Mouse (Mus musculus) CD4-positive, CD25-positive, alpha-beta regulatory T cell, adult 4 months (primary cell): Measurements from ENCODE around the gene Rbsn. TPM values are rescaled to one million over a fixed set of nuclear protein-coding genes. Genes with fewer than 3 reads are reported as not detected.
A peak's percentile ranks its signal among the peaks of the same experiment; 100 is the strongest.

Source experiments
- ATAC-seq: one replicate; pipeline ENCODE4 v1.8.0; 2017
- polyA plus RNA-seq, 2 experiments: library from polyadenylated mRNA; unstranded; fragments of 100-300 nt; shearing (Covaris generic); gene quantifications; one replicate each; pipeline ENCODE4 v1.2.1; 2017

Rbsn gene
- 10 to 100 TPM; 13.7 to 26.3 TPM for polyA plus RNA-seq

DNA sequence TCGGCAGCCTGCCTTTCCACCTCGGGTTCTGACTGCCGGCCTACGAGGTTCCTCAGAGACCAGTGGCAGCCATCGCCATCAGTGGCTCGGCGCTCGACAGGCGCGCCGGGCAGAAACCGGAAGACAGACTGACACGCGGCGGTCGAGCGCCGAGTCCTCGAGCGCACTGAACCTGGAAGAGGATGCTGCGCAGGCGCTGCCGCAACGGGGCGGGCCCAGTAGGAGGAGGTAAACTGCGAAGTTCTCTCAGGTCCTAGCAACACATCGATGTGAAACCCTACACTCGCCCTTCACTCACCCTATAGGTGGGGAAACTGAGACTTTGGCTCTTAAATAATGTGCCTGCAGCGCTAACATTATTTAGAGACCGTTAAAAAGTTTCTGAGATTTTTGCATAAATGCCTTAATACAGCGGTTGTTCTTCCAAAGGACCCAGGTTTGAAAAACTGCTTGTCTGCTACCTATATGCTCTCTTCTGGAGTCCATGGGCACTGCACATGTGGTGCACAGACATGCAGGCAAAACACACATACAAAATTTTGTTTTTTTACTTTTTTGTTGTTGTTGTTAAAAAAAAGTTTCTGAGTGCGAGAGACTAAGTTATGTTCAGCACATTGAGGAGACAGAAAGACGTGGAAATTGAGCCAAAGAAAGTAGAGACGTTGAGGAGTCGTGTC is at the start of gene Rbsn:
Gene Rbsn, minus strand, starts transcription at position 153 of the 677 bp plus-strand sequence.
- peak; percentile 99 for ATAC-seq

DNA sequence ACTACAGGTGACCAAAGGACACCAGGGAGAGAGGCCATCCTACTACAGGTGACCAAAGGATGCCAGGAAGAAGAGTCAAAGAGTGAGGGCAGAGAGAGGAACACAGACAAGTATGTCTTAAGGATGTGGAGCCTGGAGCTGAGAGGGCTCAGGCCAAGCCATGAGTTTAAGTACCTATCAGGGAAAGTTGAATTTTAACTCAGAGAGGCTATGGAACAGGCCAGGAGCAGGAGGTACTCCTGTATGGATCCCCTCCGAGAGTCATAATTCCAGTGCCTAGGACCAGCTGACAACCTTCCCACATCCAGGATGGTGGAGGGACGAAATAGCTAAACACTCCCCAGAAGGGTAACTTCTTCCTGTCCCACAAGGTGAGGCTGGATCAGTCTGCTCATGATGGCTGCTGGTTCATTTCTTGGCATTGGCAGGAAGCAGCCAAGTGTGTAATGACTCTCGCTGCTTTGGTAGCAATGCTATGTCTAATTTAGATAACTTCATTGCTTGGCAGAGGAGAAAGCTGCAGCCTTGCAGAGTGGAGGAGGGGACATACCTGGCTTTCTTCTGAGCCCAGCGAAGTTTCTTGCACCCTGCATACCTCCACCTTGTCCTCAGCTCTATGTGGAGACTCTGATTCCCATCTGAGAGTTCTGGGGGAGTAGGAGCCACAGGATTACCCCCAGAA is 46.6 kb upstream of the Rbsn start:
- ATAC-seq: no peak

DNA sequence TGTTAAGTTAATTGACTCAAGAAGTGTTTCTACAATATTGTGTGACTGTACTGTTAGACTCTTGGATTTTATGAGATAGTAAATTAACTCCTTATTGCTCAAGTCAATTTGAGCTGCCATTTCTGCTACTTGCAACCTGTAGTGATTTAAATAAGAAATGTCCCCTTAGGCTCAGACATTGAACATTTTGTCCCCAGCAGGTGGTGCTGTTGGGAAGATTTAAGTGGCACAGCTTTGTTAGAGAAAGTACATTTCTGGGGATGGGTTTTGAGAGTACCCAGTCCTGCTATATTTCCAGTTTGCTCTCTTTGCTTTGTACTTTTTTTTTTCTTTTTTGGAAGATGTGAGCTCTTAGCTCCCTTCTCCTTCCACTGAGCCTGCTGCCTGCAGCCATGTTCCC is 40.6 kb upstream of the Rbsn start:
- ATAC-seq: no peak

DNA sequence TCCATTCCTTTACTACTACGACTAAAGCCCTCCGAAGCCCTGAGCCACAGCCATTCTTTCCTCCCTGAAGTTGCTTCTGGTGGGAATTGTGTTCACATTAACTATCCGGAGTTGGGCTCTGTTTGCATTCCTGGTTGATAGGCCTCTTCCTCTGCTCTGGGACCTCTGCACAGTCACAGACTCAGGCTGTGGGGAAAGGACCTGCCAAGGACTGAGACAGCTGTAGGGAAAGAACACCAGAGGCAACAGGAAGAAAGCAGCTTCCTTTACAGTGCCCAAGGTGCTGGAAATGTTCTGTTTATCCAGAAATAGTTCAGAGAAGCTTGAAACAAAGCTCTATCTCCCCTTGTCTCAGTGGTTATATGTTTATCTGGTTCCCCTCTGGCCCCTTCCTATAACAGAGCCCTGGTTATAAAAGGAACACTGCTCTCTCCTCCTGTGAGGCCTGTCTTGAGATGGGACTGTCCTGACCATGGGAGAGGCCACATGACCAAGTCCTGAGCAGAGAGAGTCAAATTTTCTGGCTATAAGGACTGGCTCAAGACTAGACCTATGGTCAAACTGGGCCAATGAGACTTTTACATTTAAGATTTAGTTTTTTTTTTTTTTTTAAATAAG is 38.6 kb upstream of the Rbsn start:
- ATAC-seq: no peak

DNA sequence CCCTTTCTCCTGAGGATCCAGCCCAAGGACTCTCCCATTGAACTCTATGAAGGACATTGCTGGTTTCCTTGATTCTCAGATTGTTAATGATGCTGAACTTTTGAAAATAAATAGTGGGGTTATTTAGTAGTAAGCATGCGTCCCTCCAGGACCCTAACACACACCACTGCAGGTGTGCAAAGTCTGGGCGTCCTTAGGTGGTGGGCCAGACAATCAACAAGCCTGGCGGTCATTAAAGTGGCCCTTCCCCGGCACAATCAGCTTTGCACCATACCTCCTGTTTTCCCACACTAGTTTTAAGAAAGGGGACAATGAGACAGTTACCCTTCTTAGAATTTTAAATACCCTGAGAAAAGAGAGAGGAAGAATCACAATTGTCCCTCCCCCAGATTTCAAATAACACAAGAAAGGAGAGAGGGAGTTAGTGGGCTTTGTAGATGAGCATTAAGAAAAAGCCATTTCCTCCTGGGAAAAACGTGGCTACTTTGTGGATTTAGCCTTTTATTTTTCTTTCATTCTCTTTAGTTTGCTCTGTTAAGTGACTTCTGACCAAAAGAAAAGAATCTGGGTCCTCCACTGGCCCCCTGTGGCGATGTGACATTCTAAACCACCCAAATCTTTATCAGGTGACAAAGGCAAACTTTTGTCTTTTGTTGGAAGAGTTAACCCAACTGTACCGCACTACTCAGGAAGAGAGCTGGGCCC is 32.6 kb upstream of the Rbsn start:
- ATAC-seq: no peak

DNA sequence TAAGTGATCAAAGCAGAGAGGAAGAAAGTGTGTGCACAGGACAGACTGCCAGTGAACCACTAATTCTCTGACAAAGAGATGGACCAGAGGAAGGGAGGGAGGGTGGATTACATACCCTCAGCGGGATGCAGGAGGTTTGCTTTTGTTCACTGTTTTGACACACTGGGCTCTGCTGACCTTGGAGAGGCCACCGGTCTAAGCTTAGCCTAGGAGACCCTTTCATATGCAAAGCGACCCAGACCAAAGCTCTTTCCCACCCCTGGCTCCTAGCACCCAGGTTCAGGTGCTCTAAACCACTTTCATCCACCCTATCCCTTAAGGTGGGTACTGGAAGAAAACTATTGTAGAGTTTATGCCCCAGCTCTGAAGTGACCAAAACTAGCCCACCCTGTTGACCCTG is 31.6 kb upstream of the Rbsn start:
- ATAC-seq: no peak

DNA sequence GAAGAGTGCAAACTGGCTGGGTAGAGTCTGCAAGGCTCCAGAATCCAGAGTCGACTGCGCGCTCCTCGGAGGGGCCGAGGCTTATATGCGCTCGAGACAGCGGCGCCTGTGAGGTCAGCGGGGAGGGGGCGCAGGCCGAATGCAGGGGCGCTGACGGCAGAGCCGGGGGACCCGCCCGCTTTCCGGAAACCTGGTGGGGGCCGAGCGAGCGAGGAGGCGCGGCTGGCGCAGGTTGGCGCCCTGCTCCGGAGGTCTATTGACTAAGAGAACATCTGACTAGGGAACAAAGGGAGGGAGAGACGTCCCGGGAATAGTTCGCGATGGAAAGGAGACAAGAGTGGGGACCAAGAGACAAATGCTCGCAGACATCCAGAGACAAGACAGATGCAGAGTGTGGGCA is 29.9 kb upstream of the Rbsn start, which contains the start of gene Trh:
Gene Trh, minus strand, starts transcription at position 60 of the 400 bp plus-strand sequence.
- ATAC-seq: no peak

DNA sequence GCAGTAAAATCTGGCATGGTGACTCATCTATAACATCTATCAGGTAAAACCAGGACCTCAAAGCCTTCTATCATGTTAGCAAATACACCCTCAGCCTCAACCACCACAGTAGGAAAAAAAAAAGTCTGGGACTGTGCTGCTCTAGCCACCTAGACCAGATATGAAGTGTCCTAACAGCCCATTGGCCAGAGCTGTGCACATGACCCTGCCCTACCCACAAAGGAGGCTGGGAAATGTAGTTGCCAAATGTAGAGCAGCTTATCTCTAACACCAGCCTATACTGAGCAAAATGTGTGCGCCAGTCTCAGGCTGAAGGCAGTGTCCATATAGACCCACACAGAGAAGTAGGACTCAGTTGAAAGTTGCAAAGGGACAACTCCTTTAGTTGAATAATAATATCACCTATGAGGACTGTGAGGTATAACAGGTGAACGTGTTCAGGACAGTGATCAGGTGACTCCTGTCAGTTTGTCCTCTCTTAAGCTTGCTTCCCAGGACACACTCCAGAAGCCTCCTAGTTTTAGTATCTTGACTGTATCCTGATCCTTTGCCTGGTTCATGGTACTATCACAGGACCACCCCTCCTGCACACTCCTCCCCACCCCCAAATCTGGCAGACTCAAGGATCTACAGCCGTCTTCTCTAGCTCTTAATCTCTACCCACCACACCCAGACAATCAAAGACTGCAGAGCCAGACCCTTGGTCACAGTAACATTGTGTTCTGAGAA is 26.6 kb upstream of the Rbsn start:
- peak; percentile 81 for ATAC-seq

DNA sequence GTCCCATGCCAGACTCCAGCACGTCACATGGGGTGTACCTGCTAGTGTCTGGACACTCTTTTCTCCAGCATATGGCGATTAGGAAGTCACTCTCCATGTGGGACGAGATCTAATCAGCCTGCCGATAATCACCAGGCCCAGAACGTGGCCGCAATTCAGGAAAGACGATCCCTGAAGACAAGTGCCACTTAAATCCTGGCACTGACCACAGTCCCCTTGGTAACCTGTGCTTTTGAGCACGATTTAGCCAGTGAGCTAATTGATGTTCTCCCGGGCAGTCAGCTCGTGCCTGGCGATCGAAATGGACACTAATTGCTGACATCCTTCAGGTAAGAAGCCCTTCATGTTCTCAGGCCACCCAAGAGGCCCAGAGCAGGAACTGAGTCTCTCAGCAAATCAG is 20.3 kb upstream of the Rbsn start:
- ATAC-seq: no peak

DNA sequence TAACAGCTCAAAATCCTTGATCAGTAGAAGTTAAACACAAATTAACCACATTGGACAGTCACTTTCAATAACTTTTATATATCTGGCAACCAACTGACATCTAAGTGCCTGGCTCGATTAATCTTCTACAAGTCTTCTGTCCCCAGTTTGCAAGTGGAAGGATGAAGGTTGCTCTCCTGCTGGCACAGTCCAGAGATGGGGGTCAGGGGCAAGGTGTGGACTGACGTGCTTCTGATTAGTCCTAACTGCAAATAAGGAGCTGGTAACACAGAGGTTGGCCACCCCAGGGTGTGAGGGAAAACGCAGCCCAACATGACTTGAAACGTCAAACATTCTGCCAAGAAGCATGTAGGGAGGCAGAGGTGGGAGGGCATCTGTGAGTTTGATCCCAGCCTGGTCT is 17.0 kb upstream of the Rbsn start:
- no peak for ATAC-seq

DNA sequence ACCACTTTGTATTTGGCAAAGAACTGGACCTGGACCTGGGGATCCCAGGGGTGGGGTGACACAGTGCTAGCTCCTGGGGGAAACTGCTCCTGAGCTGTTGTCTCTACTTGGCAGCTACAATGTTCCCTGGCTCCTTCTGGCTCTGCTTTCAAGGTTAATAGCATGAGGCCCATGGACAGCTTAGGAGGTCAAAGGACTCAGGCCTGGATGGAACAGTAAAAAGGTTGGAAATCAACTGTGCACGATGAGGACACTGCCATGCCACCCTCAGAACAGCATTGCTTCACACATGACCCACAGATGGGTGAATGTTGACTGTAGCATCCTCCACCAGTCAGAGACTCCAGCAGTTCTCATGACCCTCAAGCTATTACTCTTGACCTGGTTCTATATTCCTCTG is 16.6 kb upstream of the Rbsn start:
- no peak for ATAC-seq

DNA sequence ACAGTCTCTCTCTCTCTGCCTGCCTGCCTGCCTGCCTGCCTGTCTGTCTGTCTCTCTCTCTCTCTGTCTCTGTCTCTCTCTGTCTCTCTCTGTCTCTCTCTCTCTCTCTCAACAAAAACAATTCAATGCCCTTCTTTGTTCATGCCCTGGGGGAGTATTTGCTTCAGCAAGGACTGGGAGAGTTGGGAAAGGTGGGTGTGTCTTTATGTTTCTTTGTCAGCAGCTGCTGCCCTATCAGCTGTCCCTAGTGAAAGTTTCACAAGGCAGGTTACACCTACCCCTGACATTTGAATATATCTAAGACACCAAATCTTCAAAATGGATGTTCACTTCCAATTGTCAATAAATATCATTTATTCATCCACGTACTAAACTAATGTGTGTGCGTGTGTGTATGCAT is 14.9 kb upstream of the Rbsn start:
- no peak for ATAC-seq

DNA sequence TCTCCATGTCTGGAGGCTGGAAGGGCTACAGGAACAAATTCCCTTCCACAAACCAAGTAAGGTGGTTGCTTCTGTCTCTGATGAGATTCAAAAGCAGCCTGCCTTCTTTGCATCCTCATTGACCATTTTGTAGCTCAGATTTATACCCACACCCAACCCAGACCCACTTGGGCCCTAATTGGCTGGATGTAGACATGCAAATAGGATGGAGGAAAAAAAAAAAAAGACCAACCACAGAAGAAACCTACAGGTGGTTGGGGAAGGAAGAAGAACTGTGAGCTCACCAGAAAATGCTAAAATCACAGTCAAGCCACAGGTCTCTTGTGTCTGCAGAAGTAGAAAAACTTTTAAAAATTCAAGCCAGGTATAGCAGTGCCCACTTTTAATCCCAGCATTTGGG is 14.4 kb upstream of the Rbsn start:
- ATAC-seq: no peak

DNA sequence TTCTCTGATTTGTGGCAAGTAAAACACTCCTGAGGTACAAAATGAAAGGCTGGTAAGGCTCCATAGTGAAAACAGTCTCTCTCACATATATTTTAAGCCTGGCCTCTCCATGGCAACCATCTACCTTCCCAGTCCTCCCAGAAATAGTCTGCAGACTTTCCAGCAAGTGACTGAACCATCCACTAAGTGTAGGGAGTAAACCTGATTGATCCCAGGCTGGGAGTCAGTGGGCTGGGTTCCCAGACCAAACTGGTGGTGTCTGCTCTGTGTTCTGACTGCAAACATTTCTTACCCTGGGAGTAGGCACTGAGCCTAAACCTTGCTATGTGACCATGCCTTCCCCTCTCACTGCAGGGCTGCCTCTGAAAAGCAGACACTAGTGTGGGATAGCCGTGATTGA is 10.3 kb upstream of the Rbsn start:
- ATAC-seq: no peak

DNA sequence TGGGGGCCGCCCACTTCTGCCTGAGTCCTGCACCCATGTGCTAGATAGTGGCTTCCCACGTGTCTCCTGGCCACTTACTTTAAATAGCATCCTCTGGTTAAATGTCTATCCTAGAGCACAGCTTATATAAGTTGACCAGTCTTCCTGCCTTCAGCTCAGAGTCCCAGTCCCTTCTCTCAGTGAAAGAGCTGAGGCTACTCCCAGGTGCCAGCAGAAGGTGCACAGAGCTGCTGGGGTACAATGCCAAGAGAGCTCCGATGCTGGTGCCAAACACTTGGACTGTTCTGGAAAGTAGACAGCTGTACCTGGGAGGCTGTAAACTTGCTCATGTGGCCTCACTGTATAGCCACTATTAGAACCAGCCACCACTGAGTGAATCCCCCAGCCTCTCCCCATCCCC is 7.3 kb upstream of the Rbsn start:
- ATAC-seq: no peak

DNA sequence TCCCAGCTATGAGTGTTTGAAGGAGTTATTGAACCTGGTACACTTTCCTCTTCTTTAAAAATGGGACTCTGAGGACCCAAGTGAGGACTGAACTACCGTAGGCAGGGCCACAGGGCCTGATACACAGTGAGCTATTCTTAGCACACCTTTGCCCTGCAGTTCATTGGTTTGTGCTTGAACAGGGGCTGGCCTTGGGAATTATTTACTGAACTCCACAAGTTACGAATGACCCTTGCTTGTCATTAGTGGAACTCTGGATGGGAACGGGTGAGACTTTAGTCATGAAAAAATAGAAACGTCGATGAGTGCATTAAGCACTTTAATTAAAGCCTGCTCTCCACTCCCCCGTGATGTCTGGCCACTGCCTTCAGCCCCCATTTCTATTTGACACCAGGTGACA is 6.9 kb upstream of the Rbsn start:
- ATAC-seq: no peak

DNA sequence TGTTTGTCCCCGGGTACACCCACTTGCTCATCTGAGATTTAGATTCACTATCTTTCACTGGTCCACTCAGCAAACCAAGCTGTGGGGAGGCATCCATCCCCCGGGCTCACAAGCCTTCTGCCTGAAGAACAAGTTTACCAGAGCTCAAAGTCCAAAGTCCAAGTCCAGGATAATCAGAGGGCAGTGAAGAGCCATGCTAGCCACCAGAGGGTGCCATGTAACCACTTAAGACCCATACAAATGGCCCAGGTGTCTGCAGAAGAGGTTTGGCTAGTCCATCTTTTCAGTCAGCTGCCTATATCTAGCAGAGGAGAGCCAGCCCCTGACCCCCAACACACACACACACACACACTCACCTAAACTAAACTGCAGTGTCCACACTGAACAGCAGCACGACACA is 4.7 kb upstream of the Rbsn start:
- no peak for ATAC-seq

DNA sequence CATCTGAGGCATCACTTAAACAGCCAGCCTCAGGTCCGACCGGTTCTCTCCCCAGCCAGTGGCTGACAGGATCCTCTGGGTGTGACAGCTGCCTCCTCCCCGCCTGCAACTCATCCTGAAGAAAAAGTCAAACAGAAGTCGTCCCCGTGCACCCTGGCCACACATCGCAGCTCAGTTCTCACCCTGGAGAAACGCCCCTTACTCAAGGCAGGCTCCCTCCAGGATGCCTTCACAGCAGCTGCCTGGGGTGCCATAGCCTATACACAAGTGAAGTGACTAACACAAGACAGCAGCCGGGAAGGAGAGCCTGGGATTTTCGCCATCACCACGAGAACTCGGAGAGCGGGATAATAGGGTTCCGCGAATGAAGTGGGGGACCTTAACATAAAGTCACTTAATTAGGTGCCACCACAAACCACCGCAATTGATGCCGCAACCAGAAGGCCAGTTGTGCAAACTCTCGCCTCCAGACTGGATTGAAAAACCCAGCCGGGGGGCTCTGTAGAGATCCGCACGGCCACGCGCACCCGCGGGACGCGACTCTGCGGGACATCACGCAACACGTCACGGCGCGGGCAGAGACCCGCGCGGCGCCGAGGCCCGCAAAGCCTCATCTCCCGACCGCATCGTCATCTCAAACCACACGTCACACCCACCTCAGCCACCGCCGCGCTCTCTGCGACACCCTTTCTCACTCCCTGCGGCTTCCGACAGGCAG is 511 bp downstream of the Rbsn start:
- ATAC-seq: peak; percentile 33

DNA sequence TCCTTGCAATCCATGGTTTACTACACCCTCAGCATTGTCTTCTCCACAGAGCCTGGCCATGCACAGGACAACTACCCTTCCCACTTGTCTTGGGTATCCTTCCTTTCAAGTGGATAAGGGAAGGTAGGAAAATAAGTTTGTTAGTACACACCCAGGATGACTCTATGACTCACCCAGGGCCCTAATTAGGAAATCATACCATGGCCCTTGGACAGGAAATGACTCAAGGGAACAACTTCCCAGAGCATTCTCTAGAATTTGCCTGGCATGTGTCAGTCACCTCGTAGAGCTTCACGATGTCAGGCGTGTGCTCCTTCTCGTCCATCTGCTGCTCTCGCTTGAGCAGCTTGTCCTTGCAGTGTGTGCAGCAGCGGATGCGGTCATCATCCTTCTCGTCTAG is 15.3 kb downstream of the Rbsn start:
- ATAC-seq: no peak

DNA sequence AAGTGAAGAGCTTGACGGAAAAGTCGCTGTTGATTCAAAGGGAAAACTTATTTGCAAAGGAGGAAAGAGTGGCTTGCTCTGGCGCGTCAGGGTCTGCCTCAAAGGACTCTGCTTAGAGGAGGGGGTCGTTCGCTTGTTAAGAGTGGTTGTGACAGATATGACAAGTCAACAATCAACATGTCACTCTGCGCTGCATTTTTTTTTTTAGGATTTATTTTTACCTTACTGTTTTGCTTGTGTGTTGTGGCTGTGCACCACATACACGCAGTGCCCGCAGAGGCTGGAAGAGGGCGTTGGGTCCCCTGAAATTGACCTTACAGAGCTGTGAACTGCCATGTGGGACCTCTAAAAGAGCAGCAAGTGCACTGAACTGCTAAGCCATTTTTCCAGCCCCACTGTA is 30.5 kb downstream of the Rbsn start:
- peak; percentile 40 for ATAC-seq

DNA sequence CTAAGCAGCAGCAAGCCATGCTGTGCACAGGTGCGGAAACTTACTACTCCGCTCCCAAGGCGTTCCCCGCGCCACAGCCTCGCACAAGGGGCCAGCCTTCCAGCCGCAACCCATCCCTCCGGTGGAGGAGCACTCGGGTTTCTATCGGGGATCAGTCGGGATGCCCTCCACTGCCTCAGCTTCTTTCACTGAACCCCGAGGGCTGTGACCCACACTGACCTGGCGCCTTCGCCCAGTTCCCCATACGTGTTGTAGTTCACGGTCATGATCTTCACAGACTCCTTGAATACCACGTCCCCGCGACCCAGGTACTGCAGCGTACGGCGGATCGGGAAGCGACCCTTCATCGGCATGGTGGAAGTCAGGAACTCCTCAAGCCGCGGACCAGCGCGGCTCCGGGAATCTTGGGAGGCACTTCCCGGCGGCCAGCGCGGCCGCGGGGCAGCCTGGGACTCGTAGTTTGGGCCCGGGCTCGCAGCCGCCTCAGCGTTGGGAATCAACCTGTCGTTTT is 31.0 kb downstream of the Rbsn start, which contains the start of gene Mrps25:
Gene Mrps25, minus strand, starts transcription at position 413 of the 511 bp plus-strand sequence.
- peak; percentile 77 for ATAC-seq

DNA sequence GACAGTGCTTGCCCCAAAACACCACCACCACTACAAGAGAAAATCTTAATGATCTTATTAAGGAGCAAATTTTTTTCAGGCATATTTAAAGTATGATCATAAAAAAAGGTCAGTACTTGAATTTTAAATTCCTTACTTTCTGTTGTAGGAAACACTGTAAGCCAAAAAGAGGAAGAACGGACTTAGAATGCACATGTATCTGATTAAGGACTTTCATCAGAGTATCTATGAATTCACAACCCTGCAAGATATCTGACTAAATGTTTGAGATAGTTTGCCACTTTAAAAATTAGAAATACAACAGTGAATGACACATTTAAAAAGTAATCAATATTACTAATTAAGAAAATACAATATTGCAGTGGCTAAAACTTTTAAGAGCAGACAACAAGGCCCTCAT is 38.3 kb downstream of the Rbsn start:
- no peak for ATAC-seq
